Mouse (Mus musculus): ENCODE results near the gene Ifnar1.
"Not testable (repeated sequence)": the region's sequence is repeated elsewhere in the genome, so short reads cannot be mapped to it uniquely, and the experiment has no call there.

Ifnar1 gene

DNA sequence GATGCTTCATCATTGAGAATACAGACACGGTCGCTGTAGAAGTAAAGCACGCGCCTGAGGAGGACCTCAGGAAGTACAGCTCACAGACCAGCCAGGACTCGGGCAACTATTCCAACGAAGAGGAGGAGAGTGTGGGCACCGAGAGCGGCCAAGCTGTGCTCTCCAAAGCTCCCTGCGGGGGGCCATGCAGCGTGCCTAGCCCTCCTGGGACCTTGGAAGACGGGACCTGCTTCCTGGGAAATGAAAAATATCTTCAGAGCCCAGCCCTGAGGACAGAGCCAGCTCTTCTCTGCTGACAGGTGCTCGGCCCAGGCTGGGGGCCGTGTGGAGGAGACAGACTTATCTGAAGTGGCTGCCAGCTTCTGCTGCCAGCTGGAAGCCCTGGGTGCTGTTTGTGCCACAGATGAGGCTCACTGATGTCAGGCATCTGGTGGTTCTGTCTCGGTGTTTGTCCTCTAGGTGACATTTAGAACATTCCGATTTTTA, 20.1 kb downstream of the Ifnar1 start:
- in situ Hi-C loops (cut with MboI): no loop called here

DNA sequence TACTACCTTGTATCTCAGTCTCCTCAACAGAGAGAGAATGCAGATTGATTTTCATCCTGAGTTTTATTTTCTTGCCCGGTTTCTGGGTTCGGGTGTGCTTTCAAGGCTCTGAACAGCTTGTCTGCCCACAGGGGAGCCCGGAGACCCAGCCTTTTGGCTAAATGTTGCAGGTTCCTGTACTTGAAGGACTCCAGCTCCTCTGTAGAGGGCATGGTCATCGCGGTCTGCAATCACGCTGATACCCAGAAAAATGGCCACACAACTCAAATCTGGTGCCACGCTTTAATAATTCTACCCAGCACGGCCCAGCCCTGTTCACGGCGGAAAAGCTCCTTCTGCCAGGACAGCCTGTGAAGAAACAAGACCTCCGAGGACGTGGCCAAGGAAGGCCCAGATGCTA, 21.4 kb downstream of the Ifnar1 start:
- in situ Hi-C loops (cut with MboI): no loop called here

DNA sequence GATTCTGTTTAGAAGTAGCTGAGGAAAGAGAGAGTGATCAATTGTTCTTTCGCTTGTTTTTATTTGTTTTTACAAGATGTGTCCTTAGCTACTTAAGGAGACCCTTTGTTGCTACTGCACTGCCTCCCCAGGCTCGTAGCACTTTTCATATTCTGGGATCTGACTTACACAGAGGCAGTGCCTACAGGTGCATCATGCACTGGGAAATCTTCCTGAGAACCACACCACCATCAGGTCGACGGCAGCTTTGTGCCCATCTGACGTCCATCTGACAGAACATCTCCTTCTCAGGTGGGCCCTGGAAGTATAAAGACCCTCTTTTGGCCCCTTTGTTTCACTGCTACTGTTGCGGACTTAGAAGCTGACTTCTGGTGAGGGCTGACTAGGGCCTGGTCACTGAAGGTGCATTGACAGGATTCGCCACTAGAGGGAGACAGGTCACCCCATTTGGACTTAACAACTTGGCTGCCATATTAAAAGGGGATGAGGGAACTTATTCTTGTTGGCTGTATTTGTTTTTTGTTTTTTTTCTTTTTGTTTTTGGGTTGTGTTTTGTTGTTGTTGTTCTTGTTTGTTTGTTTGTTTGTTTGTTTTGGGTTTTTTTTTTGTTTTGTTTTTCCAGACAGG, 27.2 kb downstream of the Ifnar1 start:
- in situ Hi-C loops (cut with MboI): no loop called here

DNA sequence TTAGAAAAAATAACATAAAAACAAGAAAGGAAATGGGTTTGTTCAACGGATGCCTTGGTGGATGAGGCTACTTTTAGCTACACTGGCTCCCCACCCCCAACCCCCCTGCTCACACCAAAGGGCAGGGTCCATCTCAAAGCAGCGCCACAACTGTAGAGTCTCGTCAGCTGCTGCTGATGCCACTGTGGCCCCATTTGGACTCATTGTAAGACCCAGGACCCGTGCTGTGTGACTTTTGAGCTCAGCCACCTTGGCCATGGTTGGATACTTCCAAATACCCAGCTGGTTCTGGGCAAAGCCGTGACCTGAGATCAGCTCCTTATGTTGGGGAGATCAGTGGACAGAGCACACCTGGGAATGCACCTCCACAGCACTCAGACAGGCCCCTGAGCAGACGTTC, 28.1 kb downstream of the Ifnar1 start:
- in situ Hi-C loops (cut with MboI): no loop called here

DNA sequence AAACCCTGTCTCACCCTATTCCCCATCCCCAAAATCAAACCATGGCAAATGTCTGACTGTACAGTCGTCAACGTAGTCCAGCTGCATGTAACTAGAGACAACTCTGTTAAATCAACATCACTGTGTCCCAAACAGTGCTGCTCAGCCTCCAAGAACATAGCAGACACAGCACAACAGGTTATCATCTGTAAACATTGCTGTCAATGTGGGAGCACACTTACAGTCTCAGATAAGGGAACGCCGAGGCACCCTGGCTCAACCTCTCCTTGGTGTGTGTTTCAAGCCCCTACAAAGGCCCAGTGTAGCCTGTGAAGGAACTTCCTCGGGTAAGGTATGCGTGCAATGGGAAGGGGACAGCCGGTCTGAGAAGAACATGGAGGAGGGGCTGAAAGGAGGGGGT, 32.0 kb downstream of the Ifnar1 start:
- in situ Hi-C loops (cut with MboI): loop anchor here (5.0 kb wide), 1 partner anchor 40 kb away; no protein-coding TSS in a partner anchor

DNA sequence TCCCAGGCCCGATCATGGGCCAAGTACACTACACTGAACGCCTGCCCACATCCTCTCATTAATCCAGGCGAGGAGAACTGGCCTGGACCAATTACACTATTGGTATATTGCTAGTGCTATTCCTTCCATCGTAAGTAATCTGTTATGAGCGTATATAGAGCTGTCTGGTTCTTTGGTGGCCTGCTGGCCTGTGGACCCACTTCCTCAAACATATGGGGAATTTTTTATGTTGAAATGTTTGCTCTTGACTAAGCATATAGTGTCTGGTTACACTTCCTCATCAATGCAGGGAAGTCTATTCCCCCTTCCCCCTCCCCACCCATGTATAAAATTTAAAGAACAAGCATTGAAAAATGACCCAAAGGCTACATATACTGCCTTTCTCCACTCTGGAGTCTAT, 37.0 kb downstream of the Ifnar1 start:
- in situ Hi-C loops (cut with MboI): no loop called here

DNA sequence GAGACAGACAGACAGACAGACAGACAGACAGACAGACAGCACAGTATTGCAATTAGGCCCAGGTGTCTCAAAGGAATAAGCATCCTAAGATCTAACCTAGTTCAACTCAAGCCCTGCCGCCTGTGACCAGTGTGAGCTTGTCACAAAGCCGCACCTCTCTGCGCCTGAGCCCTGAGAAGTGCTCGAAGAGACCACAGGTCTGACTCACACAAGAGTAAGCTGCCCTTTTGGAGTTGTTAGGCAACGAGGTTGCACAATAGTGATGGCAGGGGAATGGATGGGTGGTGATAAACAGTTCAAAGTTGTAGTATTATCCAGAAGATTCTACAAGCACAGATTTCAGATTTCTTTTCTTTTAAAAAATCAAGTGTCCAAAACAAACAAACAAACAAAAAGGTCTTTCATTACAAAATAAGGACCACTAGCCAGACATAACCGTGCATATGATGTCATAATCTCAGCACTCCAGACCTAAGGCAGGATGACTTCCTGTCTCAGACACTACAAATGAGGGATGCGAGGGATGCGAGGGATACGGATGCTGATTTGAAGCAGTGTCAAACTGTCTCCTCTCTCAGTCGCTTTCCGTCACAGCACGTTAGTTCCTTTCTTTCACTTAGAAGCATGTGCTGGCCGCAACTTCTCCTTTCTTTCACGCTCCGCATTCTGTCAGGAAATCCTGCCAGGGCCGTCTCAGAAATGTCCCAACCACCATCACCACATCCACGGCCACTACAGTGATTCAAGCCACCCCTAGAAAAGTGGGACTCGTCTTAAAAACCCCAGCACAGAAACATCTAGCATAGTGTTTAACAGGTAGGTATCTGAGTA, 37.7 kb downstream of the Ifnar1 start:
- in situ Hi-C loops (cut with MboI): no loop called here

DNA sequence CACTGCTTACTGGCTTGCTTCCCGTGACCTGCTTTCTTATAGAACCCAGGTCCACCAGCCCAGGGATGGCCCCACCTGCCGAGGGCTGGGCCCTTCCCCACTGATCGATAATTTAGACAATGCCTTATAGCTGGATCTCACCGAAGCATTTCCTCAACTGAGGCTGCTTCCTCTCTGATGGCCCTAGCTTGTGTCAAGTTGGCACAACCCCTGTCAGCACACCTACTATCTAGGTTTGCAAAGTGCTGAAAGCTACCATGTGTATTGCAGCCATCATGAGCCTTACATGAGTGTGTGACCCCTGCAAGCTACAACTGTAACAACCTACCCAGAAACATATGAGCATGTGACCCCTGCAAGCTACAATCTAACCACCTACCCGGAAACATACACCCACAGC, 39.2 kb downstream of the Ifnar1 start:
- in situ Hi-C loops (cut with MboI): no loop called here

DNA sequence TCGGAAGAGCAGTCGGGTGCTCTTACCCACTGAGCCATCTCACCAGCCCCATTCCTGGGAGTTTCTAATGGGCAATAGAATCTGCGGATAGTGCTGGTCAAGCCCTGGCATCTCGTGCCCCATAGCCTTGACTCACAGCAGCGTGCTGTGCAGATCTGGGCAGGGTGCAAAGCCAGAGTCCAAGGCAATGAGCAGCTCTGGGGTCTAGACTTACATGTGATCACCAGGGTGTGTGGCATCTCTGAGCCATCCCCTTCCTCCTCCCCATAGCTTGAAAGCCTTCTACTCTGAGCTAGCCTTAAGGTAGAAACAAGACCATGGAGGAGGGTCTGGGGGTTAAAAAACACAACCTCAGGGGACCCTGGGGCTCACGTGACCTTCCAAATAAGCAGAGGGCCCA, 41.2 kb downstream of the Ifnar1 start:
- in situ Hi-C loops (cut with MboI): no loop called here

DNA sequence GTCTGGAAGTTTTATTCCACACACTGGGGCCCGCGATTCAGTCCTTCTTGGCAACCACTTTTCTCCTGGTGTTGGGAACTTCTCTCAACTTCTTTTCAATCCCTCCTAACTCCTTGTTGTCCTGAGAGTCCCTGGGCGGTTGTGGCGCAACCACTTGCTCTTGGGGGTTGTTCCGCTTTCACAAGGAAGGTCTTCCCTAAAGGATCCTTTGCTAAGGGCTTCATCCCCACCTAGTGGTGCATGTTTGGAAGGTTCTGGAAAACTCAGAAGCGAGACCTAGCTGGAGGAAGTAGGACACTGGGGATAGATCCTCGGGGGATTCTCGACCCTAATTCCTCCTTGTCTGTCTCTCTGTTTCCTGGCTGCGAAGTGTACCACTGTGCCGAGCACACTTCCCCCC, 42.0 kb downstream of the Ifnar1 start:
- in situ Hi-C loops (cut with MboI): no loop called here

DNA sequence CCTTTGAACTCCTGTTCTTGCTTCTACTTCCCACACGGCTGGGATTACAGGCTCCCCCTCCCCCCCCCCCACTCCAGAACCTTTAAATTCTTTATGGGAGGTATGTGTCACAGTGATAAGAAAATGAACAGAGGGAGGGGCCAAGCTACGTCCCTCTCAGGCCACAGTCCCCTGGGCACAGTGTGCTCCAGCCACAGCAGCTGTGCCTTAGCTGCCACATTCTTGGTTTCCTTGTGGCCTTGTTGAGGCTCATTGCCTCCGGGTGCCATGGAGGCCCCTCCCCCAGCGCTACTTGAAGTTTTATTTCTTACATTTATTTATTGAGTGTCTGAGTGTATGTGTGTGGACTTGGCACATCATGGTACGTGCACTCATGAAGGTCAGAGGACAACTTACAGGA, 42.5 kb downstream of the Ifnar1 start:
- in situ Hi-C loops (cut with MboI): no loop called here

DNA sequence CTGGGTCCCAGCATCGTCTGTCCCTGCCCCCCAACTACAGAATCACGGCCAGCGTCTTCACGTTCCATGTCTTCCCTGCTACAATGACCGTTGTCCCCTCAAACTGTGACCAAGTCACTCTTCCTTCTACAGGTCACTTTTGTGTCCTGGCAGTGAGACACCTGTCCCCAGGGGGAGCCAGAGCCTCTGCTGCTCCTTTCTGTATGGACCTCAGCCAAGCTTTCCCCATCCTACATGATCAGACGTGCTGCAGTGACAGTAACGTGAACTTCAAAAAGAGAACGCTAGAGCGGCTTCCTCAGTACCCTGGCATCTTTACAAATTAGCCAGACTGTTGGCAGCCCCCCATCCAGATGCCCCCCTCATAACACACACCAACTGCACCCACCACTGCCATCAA, 43.5 kb downstream of the Ifnar1 start:
- in situ Hi-C loops (cut with MboI): no loop called here

DNA sequence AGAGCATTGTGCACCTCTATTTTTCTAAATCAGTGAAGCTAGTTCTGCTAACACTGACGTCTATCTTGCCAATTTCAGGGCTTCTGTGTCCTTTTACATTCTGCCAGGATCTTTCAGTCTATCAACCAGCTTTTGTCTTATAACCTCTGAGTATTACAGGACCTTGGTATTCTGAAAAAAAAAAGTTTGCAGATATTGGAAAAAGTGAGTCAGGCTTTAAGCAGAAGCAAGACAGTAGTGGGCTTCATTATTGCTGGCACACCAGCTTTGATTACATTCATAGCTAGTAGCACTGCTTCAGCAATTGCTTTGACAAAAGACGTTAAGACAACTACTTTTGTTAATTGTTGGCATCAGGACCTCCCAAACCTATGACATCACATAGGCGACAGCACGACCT, 45.8 kb downstream of the Ifnar1 start:
- in situ Hi-C loops (cut with MboI): not testable (repeated sequence)

DNA sequence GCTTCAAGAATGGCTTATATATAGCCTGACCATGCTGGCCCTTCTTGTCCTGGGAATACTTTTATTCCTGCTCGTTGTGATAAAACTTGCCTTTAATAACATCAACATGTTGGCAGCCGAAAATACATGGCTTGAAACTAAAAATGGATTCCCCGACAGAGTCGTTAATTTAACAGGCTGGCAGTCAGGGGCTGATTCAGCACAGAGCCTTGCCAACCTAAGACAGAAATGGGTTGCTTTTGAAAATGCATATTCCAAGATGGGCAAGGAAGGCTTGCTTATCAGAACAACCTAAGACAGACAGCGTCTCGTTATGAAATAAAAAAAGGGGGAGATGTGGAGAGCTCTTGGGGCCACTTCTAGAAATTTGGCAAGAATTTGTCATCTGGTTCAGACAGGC, 46.8 kb downstream of the Ifnar1 start:
- in situ Hi-C loops (cut with MboI): no loop called here

DNA sequence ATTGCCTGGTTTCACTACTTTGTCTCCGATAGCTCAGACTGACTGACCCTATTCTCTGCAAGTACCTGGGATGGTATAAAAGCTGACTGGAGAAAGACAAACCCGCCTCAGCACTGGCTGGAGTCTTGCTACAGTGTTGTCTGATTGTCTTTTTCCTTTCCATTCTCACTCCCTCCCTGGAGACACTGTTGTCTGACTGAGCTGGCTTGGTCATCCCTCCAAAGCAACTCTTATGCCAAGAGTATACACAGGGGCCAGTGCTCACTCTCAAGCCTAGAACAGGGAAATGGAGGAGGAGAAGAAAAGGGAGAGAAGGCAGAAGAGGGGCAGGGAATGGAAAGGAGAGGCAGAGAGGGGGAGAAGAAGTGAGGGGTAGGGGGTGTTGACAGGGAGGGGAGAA, 47.4 kb downstream of the Ifnar1 start:
- in situ Hi-C loops (cut with MboI): no loop called here

DNA sequence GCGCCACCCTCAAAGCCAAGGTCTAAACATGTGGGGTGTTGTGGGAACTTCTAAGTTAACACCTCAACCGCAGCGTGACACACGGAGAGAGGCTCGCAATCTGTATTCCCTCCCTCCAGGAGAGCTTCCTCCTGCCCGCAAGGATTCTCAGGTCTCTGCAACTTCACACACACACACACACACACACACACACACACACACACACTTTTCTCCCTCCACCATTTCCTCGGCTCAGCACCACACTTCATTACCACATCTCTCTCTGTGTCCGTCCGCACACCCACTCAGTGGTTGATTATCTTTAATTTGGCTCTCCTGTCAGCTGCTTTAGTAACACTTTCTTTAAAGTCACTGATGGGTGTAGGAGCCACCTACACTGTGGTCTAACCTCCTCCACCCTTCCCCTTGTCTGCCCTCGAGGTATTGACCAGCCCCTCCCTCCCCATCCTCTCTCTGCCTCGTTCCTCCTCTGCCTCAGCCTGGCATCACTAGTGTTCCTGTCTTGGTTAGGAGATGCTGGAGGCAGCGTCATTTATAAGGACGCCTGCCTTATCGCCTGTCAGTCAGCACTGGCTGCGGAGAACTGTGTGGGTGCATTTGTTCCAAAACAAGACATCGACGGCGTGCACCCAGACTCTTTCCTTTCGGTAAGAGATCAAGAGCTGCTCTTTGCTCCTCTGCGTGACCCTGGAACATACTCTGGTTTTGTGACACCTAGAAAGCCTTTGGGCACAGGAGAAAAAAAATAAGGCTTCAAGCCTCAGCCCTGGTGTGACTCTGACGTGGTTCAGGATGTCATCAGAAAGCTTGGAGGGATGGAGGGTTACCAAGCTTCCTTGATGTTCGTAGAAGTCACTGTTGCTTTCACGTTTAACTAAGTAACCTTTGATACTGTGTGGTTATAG, 48.3 kb downstream of the Ifnar1 start:
- in situ Hi-C loops (cut with MboI): no loop called here

DNA sequence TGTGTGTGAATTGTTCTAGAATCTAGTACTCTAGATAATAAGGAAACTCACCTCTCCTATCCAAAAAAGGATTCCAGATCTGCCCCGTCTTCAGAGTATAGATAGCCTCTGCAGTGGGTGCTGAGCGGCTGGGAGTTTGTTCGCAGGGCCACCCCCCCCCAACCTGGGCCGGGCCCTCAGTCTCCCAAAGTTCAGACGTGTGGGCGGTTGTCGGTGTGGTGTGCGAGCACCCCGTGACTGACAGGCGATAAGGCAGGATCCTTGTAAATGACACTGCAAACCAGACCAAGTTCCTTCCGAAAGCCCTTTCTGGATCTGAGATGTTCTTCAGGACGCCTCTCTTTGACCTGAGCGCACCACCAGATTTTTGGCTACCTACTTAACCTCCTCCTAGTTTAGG, 49.4 kb downstream of the Ifnar1 start:
- in situ Hi-C loops (cut with MboI): no loop called here

DNA sequence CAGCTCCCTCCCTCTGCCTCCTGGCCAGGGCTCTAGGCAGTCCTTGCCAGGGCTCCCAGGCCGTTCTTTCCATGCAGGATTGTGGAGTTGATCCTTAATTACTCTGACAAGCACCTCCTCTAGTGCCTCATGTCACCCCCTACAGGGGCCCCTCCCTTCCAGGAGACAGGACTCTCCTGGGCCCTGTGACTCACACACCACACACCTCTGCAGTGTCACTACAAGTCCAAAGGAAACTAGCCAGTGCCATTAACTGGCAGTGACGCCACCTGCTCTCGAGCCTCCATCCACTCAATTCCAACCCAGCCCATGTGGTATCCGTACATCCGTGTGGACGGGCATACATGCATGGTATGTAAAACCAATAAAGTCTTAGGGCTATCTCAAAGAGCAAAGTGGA, 49.9 kb downstream of the Ifnar1 start:
- in situ Hi-C loops (cut with MboI): no loop called here

DNA sequence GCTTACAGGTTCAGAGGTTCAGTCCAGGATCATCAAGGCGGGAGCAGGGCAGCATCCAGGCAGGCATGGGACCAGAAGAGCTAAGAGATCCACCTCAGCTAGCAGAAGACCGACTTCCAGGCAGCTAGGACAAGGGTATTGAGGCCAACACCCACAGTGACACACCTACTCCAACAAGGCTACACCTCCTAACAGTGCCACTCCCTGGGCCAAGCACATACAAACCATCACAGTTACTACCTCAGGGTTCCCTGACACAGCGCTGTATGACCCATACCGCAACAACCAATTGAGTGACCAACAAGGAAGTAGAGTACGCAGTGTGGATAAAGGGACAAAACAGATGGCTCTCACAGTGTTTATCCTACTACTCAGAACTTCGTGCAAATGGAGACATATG, 51.3 kb downstream of the Ifnar1 start:
- in situ Hi-C loops (cut with MboI): no loop called here

DNA sequence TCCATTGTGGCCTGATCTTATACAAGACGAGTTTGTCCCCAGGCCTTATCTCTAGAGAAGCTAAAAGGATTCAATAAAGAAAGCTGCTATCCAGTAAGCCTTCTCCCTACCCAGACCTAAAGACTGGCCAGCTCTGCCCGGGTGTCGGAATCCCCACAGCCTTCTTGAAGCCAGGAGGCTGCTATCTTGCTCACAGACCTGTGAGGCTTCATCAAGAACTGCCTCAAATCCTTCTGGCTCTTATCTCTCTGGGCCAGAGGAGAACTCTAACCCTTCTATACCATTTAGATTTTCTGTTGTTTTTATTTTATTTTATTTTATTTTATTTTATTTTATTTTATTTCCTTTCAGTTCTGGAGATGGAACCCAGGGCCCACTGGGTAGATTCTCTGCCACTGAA, 52.0 kb downstream of the Ifnar1 start:
- in situ Hi-C loops (cut with MboI): no loop called here

DNA sequence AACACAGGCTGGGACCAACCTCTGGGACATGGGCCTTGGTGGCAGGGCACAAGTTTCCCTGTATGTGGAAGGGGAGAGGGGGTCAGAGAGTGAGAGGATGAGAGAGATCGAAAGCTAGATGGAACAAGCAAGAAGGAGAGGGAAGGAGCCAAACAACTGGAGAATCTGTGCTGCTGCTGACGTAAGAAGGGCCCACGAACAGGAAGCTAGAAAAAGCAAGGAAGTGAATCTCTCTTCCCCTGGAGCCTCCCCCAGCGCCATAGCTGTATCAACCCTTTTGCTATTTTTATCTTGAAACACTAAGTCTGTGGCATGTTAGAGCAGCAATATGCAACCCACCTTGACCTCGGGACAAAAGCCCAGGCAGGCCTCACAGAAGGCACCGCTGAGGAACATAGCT, 53.0 kb downstream of the Ifnar1 start:
- in situ Hi-C loops (cut with MboI): no loop called here

DNA sequence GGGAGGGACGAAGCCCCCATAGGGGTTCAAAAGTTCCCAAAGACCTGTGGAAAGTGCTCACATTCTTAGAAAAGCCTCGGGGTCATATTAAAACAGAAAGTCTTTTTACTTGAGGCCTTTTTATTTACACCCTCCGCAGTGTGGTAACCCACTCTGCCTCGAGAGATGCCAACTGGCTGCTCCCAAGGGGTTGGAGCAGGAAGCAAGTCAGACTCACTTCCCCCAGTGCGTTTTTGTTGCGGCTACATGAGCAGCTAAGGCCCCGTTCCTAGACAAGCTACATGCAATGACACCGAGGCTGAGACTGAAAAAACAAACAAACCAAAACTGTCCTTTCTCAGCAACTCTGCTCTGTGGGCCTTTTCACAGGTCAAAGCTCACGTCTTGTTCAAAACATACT, 53.5 kb downstream of the Ifnar1 start:
- in situ Hi-C loops (cut with MboI): no loop called here
